Mouse (Mus musculus) adrenal gland, postnatal 14 days (tissue): Measurements from ENCODE around the gene Tshr. TPM values are rescaled to one million over a fixed set of nuclear protein-coding genes. Genes with fewer than 3 reads are reported as not detected.
A peak's percentile ranks its signal among the peaks of the same experiment; 100 is the strongest.

Source experiments
- DNase-seq: peaks from one replicate; pipeline ENCODE4 v3.0.0; 2021; ENCODE audit warnings: mixed read lengths
- total RNA-seq: library from RNA; stranded (reverse); gene quantifications from 2 replicates; pipeline ENCODE4 v1.2.3, GENCODE M21; 2021

Tshr gene
- total RNA-seq, 1 experiment from 2014 or later, result 2.3 TPM

DNA sequence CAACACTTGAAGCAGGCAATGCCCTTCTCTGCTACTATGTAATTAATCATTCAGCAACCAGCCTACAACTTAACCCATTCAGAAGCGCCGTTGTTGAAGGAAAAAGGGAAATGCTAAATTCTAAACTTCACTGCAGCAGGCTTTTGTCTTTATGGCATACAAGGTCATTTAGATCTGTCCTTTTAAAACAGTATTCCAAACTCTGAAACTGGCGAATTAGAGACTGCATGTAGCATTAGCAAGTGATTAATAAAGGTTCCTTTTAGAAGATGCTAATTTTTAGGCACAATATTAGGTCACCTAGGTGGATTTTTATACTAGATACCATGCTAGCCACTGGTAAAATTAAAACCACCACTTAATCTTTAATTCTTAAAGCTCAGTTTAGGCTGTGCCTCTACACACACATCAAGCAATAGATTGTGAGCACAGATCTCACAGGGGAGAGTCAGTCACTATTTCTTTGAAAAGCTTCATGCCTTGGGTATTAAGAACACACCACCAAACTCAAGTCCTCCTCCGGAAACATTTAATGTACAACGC lies 203.2 kb downstream of the Tshr start:
- no peak for DNase-seq

DNA sequence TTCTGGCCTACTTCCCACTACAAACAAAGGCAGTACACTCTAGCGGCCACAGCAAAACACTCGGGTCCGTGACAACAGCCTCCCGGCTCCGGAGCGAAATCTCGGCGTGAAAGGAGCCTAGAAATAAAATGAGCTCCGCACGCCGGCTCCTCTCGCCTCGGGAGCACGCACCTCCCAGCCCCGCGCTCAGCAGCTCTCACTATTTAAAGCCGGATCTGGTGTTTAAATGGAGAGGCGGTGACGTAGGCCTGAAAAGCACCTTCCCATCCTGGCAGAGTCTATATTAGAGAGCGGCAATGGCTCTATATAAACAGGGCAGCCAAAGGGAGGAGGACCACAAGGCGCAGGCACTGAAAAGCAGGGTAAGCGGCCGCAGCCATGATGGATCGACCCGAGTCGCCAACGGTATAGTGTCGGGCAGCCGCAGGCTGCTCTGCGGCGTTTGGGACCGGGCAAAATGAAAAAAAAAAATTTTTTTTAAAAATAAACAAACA lies 203.9 kb downstream of the Tshr start:
- peak; percentile 94 for DNase-seq

DNA sequence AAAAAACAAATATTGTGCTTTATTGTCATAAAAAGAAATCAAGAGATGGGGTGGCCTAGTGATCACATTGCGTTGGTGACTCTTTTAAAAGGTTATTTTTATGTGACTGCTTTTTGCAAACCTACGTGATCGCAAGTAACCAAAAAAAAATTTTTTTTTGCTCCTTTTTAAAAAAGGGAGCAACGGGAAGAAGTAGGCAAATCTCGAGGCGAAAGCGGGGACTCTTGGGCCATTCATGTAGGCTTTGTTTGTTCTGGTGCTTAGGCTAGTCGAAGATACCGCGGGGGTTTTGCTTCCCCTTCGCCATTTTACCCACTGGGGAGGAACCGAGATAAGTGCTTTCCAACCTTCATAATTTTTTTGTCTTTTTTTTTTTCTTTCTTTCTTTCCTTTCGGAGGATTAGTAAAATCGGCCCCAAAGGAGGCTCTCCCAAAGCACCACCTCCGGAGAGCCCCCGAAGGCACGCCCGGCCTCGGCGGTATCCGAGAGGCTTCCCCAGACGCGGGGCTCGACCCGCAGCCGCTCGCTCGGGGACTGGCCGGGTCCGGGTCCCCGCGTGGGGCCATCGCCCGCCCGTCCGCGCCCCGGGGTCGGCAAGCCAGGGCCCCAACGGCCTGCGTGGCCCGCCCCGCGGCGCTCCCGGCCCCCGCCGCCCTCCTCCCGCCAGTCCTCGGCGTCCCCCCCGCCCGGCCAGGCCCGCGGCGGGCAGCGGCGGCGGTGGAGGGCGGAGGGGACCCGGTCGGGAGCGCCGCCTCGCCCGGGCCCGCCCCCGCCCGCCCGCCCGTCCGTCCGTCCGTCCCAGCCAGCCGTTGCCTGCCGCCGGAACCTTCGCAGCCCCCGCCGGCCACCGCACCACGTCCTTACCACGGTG lies 204.5 kb downstream of the Tshr start:
- DNase-seq, result peak; percentile 75

DNA sequence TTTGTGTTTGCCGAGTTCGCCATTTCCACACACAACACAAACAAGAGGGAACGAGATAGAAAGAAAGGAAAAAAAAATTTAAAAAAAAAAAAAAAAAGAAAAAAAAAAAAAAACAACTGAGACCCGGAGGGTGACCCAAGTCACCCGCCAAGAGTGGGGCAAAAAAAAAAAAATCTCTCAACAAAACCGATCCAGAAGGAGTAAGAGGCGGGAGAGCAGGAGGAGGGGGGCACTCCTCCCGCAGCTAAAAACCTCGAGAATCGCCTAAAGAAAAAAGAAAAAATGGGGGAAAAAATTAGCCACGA lies 205.1 kb downstream of the Tshr start:
- DNase-seq, result no peak

DNA sequence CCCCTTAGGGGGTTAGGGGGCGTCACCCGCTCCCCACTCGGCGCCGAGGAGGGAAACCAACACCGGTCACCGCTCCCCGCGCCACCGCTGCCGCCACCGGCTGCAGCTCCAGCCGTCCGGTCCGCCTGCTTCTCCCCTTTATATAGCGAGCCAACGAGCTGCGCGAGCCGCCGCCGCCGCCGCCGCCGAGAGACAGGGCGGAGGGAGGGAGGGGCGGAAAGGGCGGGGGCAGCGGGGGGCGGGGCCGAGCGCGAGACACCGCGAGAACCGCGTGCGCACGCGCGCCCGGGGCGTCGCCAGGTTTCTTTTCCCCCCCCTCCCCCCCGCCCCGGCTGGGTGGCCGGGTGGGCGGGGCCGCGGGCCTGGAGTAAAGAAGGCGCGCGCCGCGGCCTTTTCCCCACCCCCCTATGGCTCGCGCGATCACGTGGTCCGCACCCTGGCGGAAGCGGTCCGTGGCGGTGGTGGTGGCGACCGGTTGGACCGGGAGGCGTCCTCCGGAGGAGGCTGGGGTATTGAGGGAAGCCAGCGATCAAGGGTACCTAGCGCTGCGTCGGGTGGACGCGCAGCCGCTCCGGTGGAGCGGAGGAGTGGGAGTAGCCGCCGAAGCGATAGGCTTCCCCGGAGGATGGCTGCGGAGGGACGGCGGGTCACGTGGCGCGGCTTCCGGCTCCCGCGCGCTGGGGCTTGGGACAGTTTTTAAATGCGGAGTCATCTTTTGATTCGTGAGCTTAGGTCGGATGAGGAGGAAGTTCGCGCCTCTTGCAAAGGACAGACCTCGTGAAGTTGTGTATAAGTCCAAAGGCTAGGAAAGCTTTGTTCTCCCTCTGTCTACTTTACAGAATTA lies 205.7 kb downstream of the Tshr start, which contains the start of gene Gtf2a1:
Gene Gtf2a1 (minus strand): TSS at position 641 of the 844 bp plus-strand sequence.
- peak; percentile 97 for DNase-seq

DNA sequence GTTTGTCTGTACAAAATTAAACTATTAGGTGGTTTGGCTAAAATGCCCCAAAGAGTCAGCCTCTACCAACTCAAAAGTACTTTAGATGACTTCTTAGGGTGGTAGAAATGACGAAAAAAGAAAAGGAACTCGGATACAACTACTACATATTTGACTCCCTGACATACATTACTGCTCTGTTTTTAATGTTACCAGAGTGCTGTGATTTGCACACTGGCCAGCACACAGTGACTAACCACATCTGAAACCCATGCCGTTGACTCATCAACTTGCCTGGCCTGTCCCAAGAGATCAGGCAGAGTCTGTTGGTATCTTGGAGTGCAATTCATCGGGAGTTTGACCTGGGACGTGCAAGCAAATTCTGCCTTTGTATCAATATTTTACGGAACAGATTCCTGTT lies 206.4 kb downstream of the Tshr start:
- DNase-seq, result peak; percentile 68

DNA sequence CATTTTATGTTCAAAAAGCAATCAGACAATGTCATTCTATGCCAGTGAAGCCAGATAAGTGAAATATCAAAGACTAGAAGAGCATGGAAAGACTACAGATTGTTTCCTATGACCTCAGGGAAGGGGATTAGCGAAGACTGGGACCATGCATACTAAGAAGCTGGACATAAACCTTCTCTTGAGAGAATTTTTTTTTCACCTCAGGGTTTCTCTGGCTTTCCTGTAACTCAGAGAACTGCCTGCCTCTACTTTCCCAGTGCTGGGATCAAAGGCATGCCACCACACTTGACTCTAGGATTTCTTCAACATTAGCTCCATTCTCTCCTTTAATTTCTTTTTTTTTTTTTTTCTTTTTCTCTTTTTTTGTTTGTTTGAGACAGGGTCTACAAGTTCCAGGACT lies 206.8 kb downstream of the Tshr start:
- no peak for DNase-seq

DNA sequence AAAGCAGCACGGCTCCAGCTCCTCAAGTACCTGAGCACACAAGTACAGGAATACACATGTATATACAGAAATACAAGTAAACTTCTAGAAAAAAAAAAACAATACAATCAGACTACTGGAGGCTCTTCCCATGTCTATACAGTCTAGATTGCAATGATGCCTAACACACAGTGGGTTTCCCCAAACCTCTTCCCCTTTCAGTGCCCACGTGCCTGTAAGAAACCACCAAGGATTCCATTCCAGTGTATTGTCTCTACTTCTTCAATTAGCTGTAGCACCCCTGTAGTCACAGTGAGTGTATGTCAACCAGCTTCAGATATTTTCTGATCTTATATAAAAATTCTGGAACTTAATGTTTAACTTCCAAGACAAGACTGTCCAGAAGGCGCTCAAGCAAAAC lies 207.8 kb downstream of the Tshr start:
- DNase-seq, result no peak

Other genes with a start within 250 kb of the Tshr start
- 6.6 and 8.7 TPM in 2 replicates for gene Cep128, start 154 bp upstream of the Tshr start, total RNA-seq
- gene Gtf2a1, start 205.9 kb downstream of the Tshr start, total RNA-seq, result 39.4 and 40.6 TPM in 2 replicates